Mouse (Mus musculus): ENCODE data around the gene Olfr1410. TPM values are rescaled to one million over a fixed set of nuclear protein-coding genes. Genes with fewer than 3 reads are reported as not detected.
A peak's percentile ranks its signal among the peaks of the same experiment; 100 is the strongest.

The Olfr1410 gene
- total and polyA plus RNA-seq, 2 experiments from 2014 or later = not detected

DNA sequence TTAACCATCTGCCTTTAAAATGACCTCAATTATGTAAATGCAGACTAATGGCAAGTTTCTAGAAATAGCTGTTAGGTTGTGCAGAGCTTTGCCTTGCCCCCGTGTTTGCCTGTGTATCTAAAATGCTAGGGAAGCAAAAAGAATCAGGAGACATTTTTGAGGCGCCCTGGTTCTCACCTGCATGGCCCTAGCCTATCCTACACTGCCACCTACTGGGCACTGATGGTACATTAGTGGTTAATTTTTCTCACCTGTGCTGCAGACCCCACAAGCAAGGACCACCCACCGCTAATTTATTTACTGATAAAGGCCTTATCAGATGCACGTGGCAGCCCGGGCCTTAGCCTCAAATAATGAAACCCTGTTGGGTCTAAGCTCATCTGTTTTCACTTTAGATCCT lies 5.4 kb downstream of the Olfr1410 start:
- peak; percentile 96 for TF ChIP-seq CTCF (IDR thresholded peaks at IDR 0.05)
- Histone ChIP-seq H3K4me2 (ENCODE audit: low read depth, low read length, poor library complexity, severe bottlenecking) (no peak overlapping the region), H3K9ac (replicated peaks; ENCODE audit: low read length, poor library complexity, severe bottlenecking) (no peak overlapping the region), H3K27ac (ENCODE audit: low read depth, low read length) (no peak overlapping the region), H3K36me3 (ENCODE audit: insufficient read depth, low read length) (no peaks in the 10 kb centered on the region), H3K9me3 (ENCODE audit: low read length) (no peaks in the 10 kb centered on the region), H3K27me3 (ENCODE audit: insufficient read depth, low read length) (no peaks in the 10 kb centered on the region), H3K4me3 (ENCODE audit: low read depth, low read length) (no peak overlapping the region), H3K4me1 (ENCODE audit: insufficient read depth, low read length) (no peaks in the 10 kb centered on the region)
- DNase-seq (ENCODE audit: low spot score) = peak; percentile 78
- 0 out of 2 replicates have a peak, but pooled peaks have one; percentile 38 for ATAC-seq (ENCODE audit: low FRiP score)
- WGBS = 5% methylated on average over 5 of the region's 5 CpGs

DNA sequence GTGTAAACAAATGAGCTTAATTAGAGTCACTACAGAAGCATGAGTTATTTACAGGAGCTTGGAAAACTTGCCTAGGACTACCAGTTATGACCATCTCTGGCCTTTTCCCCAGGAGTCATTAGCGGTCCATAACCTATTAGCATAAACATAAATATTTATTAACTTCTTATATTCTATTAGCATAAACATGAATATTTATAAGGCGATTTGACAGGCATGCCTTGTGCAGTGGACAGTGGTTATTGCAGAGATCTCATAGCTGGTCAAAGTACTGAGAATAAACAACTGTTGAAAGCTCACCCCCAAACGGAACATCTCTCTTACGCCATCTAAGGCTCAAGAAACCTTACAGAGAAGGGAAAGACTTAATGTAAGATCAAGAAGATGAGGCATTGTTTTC lies 7.6 kb downstream of the Olfr1410 start:
- H3K4me2 ChIP-seq (ENCODE audit: low read depth, low read length, poor library complexity, severe bottlenecking) = no peak overlapping the region
- no peak for TF ChIP-seq CTCF (IDR thresholded peaks at IDR 0.05)
- H3K9ac ChIP-seq (replicated peaks; ENCODE audit: low read length, poor library complexity, severe bottlenecking) = no peak overlapping the region
- no peak for ATAC-seq (ENCODE audit: low FRiP score)
- 30% methylated on average over 4 of the region's 4 CpGs for WGBS
- no peak overlapping the region for H3K4me3 ChIP-seq (ENCODE audit: low read depth, low read length)
- no peaks in the 10 kb centered on the region for H3K4me1 ChIP-seq (ENCODE audit: insufficient read depth, low read length)
- no peaks in the 10 kb centered on the region for H3K36me3 ChIP-seq (ENCODE audit: insufficient read depth, low read length)
- DNase-seq (ENCODE audit: low spot score) = no peak
- no peaks in the 10 kb centered on the region for H3K27me3 ChIP-seq (ENCODE audit: insufficient read depth, low read length)
- H3K9me3 ChIP-seq (ENCODE audit: low read length) = no peaks in the 10 kb centered on the region
- H3K27ac ChIP-seq (ENCODE audit: low read depth, low read length) = no peak overlapping the region

DNA sequence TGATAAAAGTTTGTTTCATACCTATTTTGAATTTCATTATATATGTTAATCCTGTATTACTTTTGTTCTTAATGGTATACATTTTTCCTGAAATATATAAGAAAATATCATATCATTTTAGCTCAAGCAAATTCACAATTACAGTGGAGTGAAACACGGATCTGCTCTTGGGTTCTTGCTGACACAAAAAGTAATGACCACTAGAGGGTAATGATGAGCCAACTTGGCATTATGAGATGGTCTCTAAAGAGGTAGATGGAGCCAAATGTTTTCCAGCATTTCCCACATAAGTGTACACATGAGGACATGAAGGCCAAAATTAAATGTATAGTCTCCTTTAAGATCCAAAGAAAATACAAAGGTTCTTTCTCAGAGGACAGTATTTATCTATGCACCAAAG lies 8.9 kb downstream of the Olfr1410 start:
- peak; percentile 84 for TF ChIP-seq CTCF (IDR thresholded peaks at IDR 0.05)

DNA sequence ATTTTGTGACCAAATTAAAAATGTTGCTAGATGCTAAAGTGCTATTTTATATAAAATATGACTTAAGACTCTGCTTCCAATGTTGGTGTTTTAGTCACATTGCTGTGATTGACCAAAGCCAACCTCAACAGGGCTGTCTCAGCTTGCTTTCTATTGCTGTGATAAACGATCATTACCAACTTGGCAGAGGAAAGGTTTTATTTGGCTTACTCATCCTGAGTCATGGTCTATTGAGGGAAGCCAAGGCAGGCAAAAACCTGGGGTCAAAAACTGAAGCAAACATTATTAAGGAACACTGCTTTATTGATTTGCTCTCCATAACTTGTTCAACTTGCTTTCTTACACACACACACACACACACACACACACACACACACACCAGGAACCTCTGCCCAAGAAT lies 10.5 kb downstream of the Olfr1410 start:
- Histone ChIP-seq H3K27ac (ENCODE audit: low read depth, low read length) (no peak overlapping the region), H3K9me3 (ENCODE audit: low read length) (no peaks in the 10 kb centered on the region), H3K4me2 (ENCODE audit: low read depth, low read length, poor library complexity, severe bottlenecking) (no peak overlapping the region), H3K4me3 (ENCODE audit: low read depth, low read length) (no peak overlapping the region), H3K9ac (replicated peaks; ENCODE audit: low read length, poor library complexity, severe bottlenecking) (no peak overlapping the region), H3K36me3 (ENCODE audit: insufficient read depth, low read length) (no peaks in the 10 kb centered on the region), H3K27me3 (ENCODE audit: insufficient read depth, low read length) (no peaks in the 10 kb centered on the region), H3K4me1 (ENCODE audit: insufficient read depth, low read length) (no peaks in the 10 kb centered on the region)
- ATAC-seq (ENCODE audit: low FRiP score) (no peak), DNase-seq (ENCODE audit: low spot score) (no peak)
- 80% methylated on average over 1 of the region's 1 CpGs for WGBS
- TF ChIP-seq CTCF (IDR thresholded peaks at IDR 0.05) = no peak

More for the DNA sequence above, 8.9 kb downstream of the Olfr1410 start:
- H3K27me3 ChIP-seq (ENCODE audit: insufficient read depth, low read length) = no peaks in the 10 kb centered on the region
- no peak overlapping the region for H3K4me3 ChIP-seq (ENCODE audit: low read depth, low read length)
- ATAC-seq (ENCODE audit: low FRiP score) (no peak), DNase-seq (ENCODE audit: low spot score) (peak; percentile 71)
- H3K9ac ChIP-seq (replicated peaks; ENCODE audit: low read length, poor library complexity, severe bottlenecking) = no peak overlapping the region
- no peak overlapping the region for H3K27ac ChIP-seq (ENCODE audit: low read depth, low read length)
- no peaks in the 10 kb centered on the region for H3K9me3 ChIP-seq (ENCODE audit: low read length)
- no peaks in the 10 kb centered on the region for H3K36me3 ChIP-seq (ENCODE audit: insufficient read depth, low read length)
- no peaks in the 10 kb centered on the region for H3K4me1 ChIP-seq (ENCODE audit: insufficient read depth, low read length)
- no peak overlapping the region for H3K4me2 ChIP-seq (ENCODE audit: low read depth, low read length, poor library complexity, severe bottlenecking)
- 11% methylated on average over 1 of the region's 1 CpGs for WGBS

DNA sequence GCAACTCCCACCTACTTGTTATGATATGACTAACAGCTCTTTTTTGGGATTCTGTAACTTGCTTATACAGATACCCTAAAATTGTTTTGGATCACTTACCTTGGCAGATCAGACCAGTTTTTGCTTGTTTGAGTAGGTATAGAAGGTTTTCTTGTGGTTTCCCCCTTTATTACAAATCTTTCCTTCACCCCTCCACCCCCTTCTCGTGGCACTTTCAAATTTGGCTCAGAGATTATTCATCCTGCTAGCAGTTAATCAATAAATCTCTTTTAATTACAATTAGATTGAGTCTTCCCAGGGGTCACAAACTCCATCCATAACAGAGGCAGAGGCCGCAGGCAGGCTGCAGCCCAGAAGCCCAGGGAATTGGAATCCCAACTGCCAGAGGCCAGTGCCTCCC lies 11.9 kb downstream of the Olfr1410 start, which contains the start of gene Olfr12:
Gene Olfr12, plus strand, starts transcription at position 301 of the 400 bp plus-strand sequence.
- Histone ChIP-seq H3K9ac (replicated peaks; ENCODE audit: low read length, poor library complexity, severe bottlenecking) (no peak within 1 kb of the TSS), H3K36me3 (ENCODE audit: insufficient read depth, low read length) (no peaks in the 10 kb centered on the region), H3K4me3 (ENCODE audit: low read depth, low read length) (no peak within 1 kb of the TSS), H3K9me3 (ENCODE audit: low read length) (no peaks in the 10 kb centered on the region), H3K4me1 (ENCODE audit: insufficient read depth, low read length) (no peaks in the 10 kb centered on the region), H3K27ac (ENCODE audit: low read depth, low read length) (no peak within 1 kb of the TSS), H3K4me2 (ENCODE audit: low read depth, low read length, poor library complexity, severe bottlenecking) (no peak within 1 kb of the TSS), H3K27me3 (ENCODE audit: insufficient read depth, low read length) (no peaks in the 10 kb centered on the region)
- no peak for TF ChIP-seq CTCF (IDR thresholded peaks at IDR 0.05)
- DNase-seq (ENCODE audit: low spot score) (no peak), ATAC-seq (ENCODE audit: low FRiP score) (no peak)
- WGBS = 49% methylated on average over 2 of the region's 2 CpGs

DNA sequence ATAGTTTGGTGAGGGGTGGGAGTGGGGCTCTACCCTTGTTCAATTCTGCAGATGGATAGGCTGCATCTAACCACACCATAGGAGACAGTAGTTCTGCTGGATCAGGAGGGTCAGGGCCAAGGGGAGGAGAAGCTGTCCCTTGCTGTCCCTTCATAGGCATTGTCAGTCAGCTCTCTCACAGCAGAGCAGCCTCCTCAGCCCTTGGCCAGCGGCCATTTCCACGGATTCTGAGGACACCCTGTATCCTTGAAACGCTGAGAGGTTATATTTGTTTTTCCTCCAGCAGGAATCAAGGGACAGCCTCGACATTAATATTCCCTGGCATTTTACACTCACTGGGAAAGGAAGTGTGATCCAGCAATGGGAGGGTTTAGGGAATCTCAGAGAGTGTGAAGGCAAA lies 12.8 kb downstream of the Olfr1410 start:
- H3K27me3 ChIP-seq (ENCODE audit: insufficient read depth, low read length) = no peaks in the 10 kb centered on the region
- no peak overlapping the region for H3K4me2 ChIP-seq (ENCODE audit: low read depth, low read length, poor library complexity, severe bottlenecking)
- H3K36me3 ChIP-seq (ENCODE audit: insufficient read depth, low read length) = no peaks in the 10 kb centered on the region
- H3K27ac ChIP-seq (ENCODE audit: low read depth, low read length) = no peak overlapping the region
- no peak overlapping the region for H3K9ac ChIP-seq (replicated peaks; ENCODE audit: low read length, poor library complexity, severe bottlenecking)
- no peak for TF ChIP-seq CTCF (IDR thresholded peaks at IDR 0.05)
- H3K4me3 ChIP-seq (ENCODE audit: low read depth, low read length) = no peak overlapping the region
- no peaks in the 10 kb centered on the region for H3K9me3 ChIP-seq (ENCODE audit: low read length)
- DNase-seq (ENCODE audit: low spot score) (no peak), ATAC-seq (ENCODE audit: low FRiP score) (no peak)
- no peaks in the 10 kb centered on the region for H3K4me1 ChIP-seq (ENCODE audit: insufficient read depth, low read length)
- 69% methylated on average over 4 of the region's 4 CpGs for WGBS

All from midbrain, postnatal 0 days (tissue).